Mouse (Mus musculus) MEL (cell line): ENCODE measurements at regions not wholly inside any gene's neighbourhood (a gene's known extent, or its start where the extent isn't known, plus 50 kb on each side); places are given as distances from the start of the nearest gene placed in this dataset.

Source experiments
- DNase-seq: peaks from one replicate; pipeline ENCODE4 v3.0.0; 2011; ENCODE audit warnings: low read depth, low spot score
- H3K27ac ChIP-seq: 2 replicates; pipeline ENCODE4 v1.5.1; 2012; ENCODE audit warnings: low read depth, mild to moderate bottlenecking, control low read depth, low read length, moderate library complexity; ENCODE audit not compliant: control insufficient read depth
- H3K27me3 ChIP-seq, 2 experiments: fragments of 150-350 bp in 1 of 2; sonication (generic) in 1 of 2; 2 replicates each; pipeline ENCODE4 v1.6.1; 2012; ENCODE audit warnings: low read length in 2 of 2, mild to moderate bottlenecking in 2 of 2, improper control_type of control experiment in 1 of 2, moderate library complexity in 1 of 2; ENCODE audit not compliant: insufficient read depth in 2 of 2, control insufficient read depth in 1 of 2
- H3K36me3 ChIP-seq, 2 experiments: 2 replicates each; pipeline ENCODE4 v1.6.1; 2012 to 2014; ENCODE audit warnings: low read length in 2 of 2, improper control_type of control experiment in 1 of 2, inconsistent platforms in 1 of 2, mild to moderate bottlenecking in 1 of 2; ENCODE audit not compliant: insufficient read depth in 2 of 2, control insufficient read depth in 1 of 2
- H3K4me1 ChIP-seq, 2 experiments: fragments of 150-350 bp in 1 of 2; sonication (generic) in 1 of 2; 2 replicates each; pipeline ENCODE4 v1.6.1; 2012; ENCODE audit warnings: low read length in 2 of 2, improper control_type of control experiment in 1 of 2, mild to moderate bottlenecking in 1 of 2; ENCODE audit not compliant: insufficient read depth in 2 of 2, control insufficient read depth in 1 of 2
- H3K4me3 ChIP-seq, 2 experiments: fragments of 150-350 bp in 1 of 2; sonication (generic) in 1 of 2; 2 replicates each; pipeline ENCODE4 v1.5.1; 2012; ENCODE audit warnings: low read depth in 2 of 2, low read length in 2 of 2, mild to moderate bottlenecking in 2 of 2, moderate library complexity in 2 of 2, control low read depth in 1 of 2, improper control_type of control experiment in 1 of 2; ENCODE audit not compliant: control insufficient read depth in 1 of 2, insufficient read depth in 1 of 2
- H3K79me2 ChIP-seq: 2 replicates; pipeline ENCODE4 v1.6.1; 2012; ENCODE audit warnings: mild to moderate bottlenecking, low read length, moderate library complexity; ENCODE audit not compliant: control insufficient read depth, poor library complexity, insufficient read depth
- H3K9ac ChIP-seq: 2 replicates; pipeline ENCODE4 v1.6.1; 2012; ENCODE audit warnings: low read depth, mild to moderate bottlenecking, control low read depth, low read length, moderate library complexity; ENCODE audit not compliant: control insufficient read depth, poor library complexity, severe bottlenecking
- H3K9me3 ChIP-seq: fragments of 150-350 bp; sonication (generic); replicated peaks from 2 replicates; pipeline ENCODE4 v1.6.1; 2012; ENCODE audit warnings: mild to moderate bottlenecking, low read length, improper control_type of control experiment, moderate library complexity; ENCODE audit not compliant: insufficient read depth
- CHD1 ChIP-seq: IDR thresholded peaks from 2 replicates; pipeline ENCODE4 v1.6.1; 2012; ENCODE audit warnings: low read depth, mild to moderate bottlenecking, inconsistent platforms, low read length, improper control_type of control experiment
- CHD2 ChIP-seq: IDR thresholded peaks from 2 replicates; pipeline ENCODE4 v1.6.1; 2011; ENCODE audit warnings: low read length, improper control_type of control experiment
- GABPA ChIP-seq: IDR thresholded peaks from 2 replicates; pipeline ENCODE4 v1.6.1; 2012; ENCODE audit warnings: low read depth, mild to moderate bottlenecking, inconsistent platforms, low read length, improper control_type of control experiment, moderate library complexity
- GATA1 ChIP-seq: IDR thresholded peaks from 2 replicates; pipeline ENCODE4 v1.6.1; 2011; ENCODE audit warnings: low read depth, low read length, improper control_type of control experiment
- HCFC1 ChIP-seq: IDR thresholded peaks from 2 replicates; pipeline ENCODE4 v1.6.1; 2012; ENCODE audit warnings: low read depth, mild to moderate bottlenecking, inconsistent platforms, low read length, improper control_type of control experiment, moderate library complexity
- KAT2A ChIP-seq: conservative IDR thresholded peaks from 2 replicates; pipeline ENCODE4 v1.6.1; 2012; ENCODE audit warnings: low read depth, low read length, improper control_type of control experiment, inconsistent platforms
- MAX ChIP-seq: IDR thresholded peaks from 2 replicates; pipeline ENCODE4 v1.6.1; 2011; ENCODE audit warnings: low read length, improper control_type of control experiment
- MAZ ChIP-seq: IDR thresholded peaks from 2 replicates; pipeline ENCODE4 v1.6.1; 2012; ENCODE audit warnings: low read depth, mild to moderate bottlenecking, inconsistent platforms, low read length, improper control_type of control experiment
- MEF2A ChIP-seq: IDR thresholded peaks from 2 replicates; pipeline ENCODE4 v1.6.1; 2014; ENCODE audit warnings: low read depth, mild to moderate bottlenecking, inconsistent platforms, low read length, improper control_type of control experiment; ENCODE audit not compliant: poor library complexity, insufficient replicate concordance, severe bottlenecking; ENCODE audit errors: extremely low read depth
- MXI1 ChIP-seq: IDR thresholded peaks from 2 replicates; pipeline ENCODE4 v1.6.1; 2011; ENCODE audit warnings: mild to moderate bottlenecking, low read depth, low read length, improper control_type of control experiment
- MYB ChIP-seq: IDR thresholded peaks from 2 replicates; pipeline ENCODE4 v1.6.1; 2011; ENCODE audit warnings: mild to moderate bottlenecking, low read depth, low read length, improper control_type of control experiment
- POLR2AphosphoS5 ChIP-seq: IDR thresholded peaks from 2 replicates; pipeline ENCODE4 v1.6.1; 2012; ENCODE audit warnings: low read depth, borderline replicate concordance, mild to moderate bottlenecking, inconsistent platforms, low read length, moderate library complexity, mixed read lengths
- SIN3A ChIP-seq: IDR thresholded peaks from 2 replicates; pipeline ENCODE4 v1.6.1; 2012; ENCODE audit warnings: low read length, improper control_type of control experiment, inconsistent platforms
- SMC3 ChIP-seq: IDR thresholded peaks from 2 replicates; pipeline ENCODE4 v1.6.1; 2011; ENCODE audit warnings: low read depth, low read length, improper control_type of control experiment
- TAL1 ChIP-seq: IDR thresholded peaks from 2 replicates; pipeline ENCODE4 v1.6.1; 2012; ENCODE audit warnings: mild to moderate bottlenecking, inconsistent platforms, low read length, moderate library complexity, mixed read lengths
- USF2 ChIP-seq, 2 experiments: IDR thresholded peaks; 2 replicates each; pipeline ENCODE4 v1.6.1; 2011 to 2012; ENCODE audit warnings: improper control_type of control experiment in 2 of 2, low read length in 2 of 2, borderline replicate concordance in 1 of 2, inconsistent platforms in 1 of 2, low read depth in 1 of 2, mild to moderate bottlenecking in 1 of 2; ENCODE audit not compliant: insufficient read depth in 1 of 2

DNA sequence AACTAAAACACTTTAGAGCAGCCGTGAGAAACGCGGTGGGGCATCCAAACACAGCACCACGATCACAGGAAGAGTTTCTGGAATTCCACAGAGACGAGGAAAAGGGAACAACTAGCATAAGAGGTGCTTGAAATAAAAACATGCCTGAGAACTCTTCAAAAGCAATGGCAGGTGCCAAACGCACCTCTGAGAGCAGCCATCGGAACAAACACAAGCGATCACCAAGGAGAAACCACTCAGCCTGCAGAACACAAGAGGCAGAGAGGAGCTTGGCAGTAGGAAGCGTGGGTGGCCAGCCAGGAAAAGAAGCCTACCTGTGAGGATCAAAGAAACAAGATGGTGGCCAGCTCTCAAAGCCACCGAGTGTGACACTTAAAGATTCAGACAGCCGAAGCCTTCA, 190.2 kb upstream of the Fam19a5 start:
- Histone ChIP-seq H3K4me3 (no peak overlapping the region), H3K27me3 (no peaks in the 10 kb centered on the region), H3K27ac (no peak overlapping the region), H3K9ac (no peak overlapping the region), H3K4me1 (no peaks in the 10 kb centered on the region), H3K79me2 (no peaks in the 10 kb centered on the region), H3K36me3 (no peaks in the 10 kb centered on the region), H3K9me3 (no peaks in the 10 kb centered on the region)
- TF ChIP-seq SMC3 (no peak), GATA1 (no peak), CHD2 (no peak), MYB (no peak), KAT2A (no peak), GABPA (no peak), POLR2AphosphoS5 (no peak), MXI1 (no peak), MAZ (no peak), MAX (no peak), HCFC1 (no peak), CHD1 (no peak), USF2 (IDR thresholded peaks at IDR 0.05; ENCODE audit: borderline replicate concordance in 1 of 2, insufficient read depth in 1 of 2, low read depth in 1 of 2, low read length in 2 of 2) (no peak), MEF2A (no peak), TAL1 (no peak)
- DNase-seq, result no peak

DNA sequence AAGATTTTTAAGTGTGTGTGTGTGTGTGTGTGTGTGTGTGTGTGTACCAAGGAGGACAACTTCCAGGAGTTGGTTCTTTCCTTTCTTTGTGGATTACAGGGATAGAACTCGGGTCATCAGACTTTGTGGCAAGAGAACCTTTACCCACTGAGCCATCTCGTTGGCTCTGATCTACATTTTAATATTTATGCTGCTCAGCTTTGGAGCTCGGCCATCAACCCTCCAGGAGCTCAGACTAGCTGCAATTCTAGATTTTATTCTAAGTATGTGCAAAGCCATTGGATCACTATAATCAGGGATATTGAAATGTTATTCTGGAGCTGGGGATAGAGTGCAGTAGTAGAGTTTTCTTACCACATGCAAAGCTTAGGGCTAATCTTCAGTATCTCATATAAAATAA, 183.6 kb upstream of the Fam19a5 start:
- TF ChIP-seq MAZ (no peak), GABPA (no peak), SIN3A (no peak), TAL1 (no peak), HCFC1 (no peak)
- H3K27ac ChIP-seq, result no peak overlapping the region
- no peaks in the 10 kb centered on the region for H3K9me3 ChIP-seq
- no peaks in the 10 kb centered on the region for H3K79me2 ChIP-seq
- DNase-seq, result no peak
- H3K4me1 ChIP-seq, result no peaks in the 10 kb centered on the region
- H3K36me3 ChIP-seq, result no peaks in the 10 kb centered on the region
- no peak overlapping the region for H3K4me3 ChIP-seq
- no peak overlapping the region for H3K9ac ChIP-seq
- H3K27me3 ChIP-seq, result no peaks in the 10 kb centered on the region
